Mouse (Mus musculus) CD4-positive, CD25-positive, alpha-beta regulatory T cell, adult 2 months (primary cell): ENCODE data around the gene Gm8660.
"Not testable (repeated sequence)": the region's sequence is repeated elsewhere in the genome, so short reads cannot be mapped to it uniquely, and the experiment has no call there.

Source experiments
- DNase-seq: peaks from one replicate; pipeline ENCODE4 v3.0.0-alpha.2; 2012; ENCODE audit warnings: low read depth, low spot score

Gm8660 gene

DNA sequence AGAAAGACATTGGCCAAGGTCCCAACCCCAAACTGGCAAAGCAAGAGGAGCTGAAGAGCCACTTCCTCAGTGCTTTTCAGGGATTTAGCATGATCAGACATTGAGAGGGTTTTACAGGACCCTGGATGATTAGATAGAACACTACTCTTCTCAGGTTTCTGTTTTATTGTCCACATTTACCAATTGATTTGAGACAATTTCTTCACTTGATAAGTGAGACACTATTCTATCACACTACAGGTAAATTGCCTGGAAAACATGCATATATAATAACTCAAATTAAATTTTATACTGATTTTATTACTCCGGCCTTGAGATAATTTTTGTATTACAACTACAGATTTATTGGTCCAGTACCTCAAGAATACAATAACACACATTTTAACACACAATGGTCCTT, at the start of gene Gm8660:
TSS of gene Gm8660 (minus strand) at position 101 of the 400 bp plus-strand sequence.
- not testable (repeated sequence) for DNase-seq

- not testable (repeated sequence) for DNase-seq
These were observed 42.4 kb upstream of the Gm8660 start, which contains the start of gene Vmn1r148 for GRCm38 (mm10) chr7:22413283-22413682. Gene Vmn1r148, plus strand, starts transcription at chr7:22413583.

DNA sequence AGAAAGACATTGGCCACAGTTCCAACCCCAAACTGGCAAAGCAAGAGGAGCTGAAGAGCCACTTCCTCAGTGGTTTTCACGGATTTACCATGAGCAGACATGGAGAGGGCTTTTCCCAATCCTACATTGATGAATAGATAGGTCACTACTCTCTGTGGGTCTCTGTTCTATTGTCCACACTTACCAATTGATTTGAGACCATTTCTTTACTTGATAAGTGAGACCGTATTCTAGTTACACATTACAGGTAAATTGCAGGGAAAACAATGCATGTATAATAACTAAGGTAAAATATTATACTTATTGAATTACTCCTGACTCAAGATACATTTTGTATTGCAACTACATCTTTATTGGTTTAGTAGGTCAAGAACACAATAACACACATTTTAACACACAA, 41.2 kb downstream of the Gm8660 start, which contains the start of gene Gm4187:
TSS of gene Gm4187 (minus strand) at position 101 of the 400 bp plus-strand sequence.
- DNase-seq: not testable (repeated sequence)
